Mouse (Mus musculus): ENCODE data around the gene Mief1.

The Mief1 gene
- long read RNA-seq, experiment 1, partial matches to known transcripts, result 0 of 21 reads
- long read RNA-seq, experiment 1, other reads (novel, unspliced or antisense), result 21 of 21 reads
- long read RNA-seq, experiment 2, full-length matches to known transcripts, result 1 of 14 reads
- long read RNA-seq, experiment 2, partial matches to known transcripts, result 1 of 14 reads
- long read RNA-seq, experiment 2, other reads (novel, unspliced or antisense), result 12 of 14 reads

DNA sequence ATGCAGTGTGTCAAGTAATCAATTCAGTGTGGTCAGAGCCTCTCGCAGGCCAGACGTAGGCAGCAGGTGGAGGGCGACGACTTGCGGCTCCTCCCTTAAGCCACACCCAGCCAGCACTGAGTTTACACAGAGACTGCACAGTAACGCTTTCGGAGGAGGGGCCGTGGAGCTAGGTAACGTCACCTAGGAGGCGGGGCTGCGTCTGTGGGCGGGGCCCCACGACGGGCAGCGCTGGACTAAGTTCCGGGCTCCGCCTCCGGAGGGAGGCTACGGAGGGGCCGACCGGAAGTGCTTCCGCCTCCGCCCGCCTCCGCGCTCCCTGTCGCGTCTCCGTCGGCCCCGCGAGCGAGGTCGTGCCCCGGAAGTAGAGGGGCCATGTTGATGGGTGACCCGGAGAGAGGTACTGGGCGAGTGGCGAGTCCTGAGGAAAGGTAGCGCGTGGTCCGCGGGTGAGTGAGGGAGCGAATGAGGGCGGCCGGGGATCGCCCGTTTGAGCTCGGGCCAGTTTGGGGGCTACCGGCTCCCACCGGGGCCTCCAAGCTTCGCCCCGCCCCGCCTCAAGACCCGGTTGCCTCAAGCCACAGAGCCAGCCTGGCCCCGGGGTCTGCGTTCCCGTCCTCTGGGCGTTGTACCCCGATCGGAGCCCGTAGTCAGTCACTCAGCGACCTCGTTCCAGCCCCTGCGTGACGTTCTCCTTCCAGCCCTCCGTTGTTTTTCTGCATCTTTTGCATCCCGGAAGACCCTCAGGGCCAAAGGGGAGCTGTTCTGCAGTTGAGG, at the start of gene Mief1:
Mief1 (plus strand) TSS at position 286 of the 777 bp plus-strand sequence.
- intact Hi-C loops (cut with DNase I), result no loop called here

DNA sequence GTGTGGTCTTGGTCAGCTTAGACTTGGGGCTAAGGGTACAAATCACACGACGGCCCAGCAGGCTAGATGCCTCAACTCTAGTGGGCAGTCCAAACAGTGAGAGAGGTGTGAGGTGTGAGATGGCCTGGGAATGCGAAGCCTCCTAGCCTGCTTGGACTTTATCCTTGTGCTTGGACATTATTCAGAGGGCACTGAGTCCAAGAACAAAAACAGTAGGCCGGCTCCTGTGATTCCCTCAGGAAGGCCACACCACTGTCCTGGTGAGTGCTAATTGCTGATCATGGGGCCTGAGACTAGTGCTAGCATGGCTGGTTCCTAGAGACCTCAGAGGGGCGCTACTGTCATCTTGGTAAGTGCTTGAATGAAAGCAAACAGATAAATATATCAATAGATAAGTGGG, 44.9 kb upstream of the Mief1 start:
- intact Hi-C loops (cut with DNase I), result no loop called here

DNA sequence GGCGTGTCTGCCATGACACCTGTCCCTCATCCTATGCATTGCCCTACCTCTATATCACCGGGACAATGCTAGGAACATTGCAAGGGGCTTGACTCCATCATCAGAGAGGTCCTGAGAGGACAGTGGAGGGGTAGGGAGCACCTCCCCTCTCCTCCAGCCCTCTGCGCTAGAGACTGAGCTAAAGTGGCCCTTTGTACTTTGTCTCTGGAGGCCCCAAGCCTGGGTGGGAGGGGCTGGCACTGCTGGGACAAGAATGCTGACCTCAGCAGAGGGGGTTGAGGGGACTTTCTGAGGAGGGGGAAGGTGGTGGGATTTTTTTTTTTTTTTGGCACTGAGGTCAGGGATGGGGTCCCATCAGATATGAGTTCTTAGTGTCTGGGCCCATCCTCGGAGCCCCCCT, 43.7 kb upstream of the Mief1 start:
- intact Hi-C loops (cut with DNase I), result no loop called here

DNA sequence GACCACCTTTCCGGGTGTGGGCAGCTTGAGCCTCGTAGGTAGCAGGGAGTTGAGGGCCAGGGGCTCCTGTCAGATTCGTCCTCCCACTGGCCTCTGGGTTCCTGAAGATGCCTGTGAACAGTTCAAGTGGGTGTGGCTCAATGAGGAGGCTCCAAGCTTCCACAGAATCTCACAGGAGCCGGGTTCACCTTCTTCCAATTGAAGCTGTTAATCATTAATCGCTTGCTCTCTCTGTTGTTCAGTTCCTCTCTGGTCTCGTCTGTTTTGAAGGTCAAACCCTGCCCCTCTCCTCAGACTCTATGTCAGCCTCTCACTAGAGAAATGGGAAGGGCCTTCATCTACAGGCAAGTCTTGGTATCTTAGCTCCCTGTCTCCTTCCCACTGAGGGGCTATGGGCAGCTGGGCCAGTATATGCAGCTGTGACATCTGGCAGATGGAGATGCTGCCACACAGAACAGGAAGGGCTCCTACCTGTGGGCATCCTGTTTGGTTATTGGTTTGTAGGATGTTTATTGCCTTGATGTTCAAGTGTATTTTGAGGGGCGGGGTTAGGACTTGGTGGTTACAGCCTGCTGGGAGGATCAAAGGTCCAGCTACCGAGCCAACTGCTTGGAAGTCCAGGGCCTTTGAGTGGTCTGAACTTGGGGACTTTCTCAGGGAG, 42.1 kb upstream of the Mief1 start:
- intact Hi-C loops (cut with DNase I), result no loop called here

DNA sequence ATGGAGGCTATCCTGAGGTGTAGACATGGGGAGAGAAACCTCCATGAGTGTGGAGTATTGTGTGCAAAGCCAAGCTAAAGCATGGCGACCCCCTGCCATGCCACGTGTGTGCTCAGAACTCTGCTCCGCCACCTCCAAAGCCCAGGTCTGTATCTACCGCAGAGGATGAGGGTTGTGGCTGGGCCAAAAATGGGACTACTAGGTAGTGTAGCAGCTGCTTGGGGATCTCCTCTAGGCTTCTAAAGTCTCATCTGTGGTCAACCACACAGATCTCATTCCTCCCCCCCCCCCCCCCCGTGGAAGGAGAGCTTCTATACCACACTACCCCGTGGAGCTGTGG, 41.6 kb upstream of the Mief1 start:
- intact Hi-C loops (cut with DNase I), result no loop called here

DNA sequence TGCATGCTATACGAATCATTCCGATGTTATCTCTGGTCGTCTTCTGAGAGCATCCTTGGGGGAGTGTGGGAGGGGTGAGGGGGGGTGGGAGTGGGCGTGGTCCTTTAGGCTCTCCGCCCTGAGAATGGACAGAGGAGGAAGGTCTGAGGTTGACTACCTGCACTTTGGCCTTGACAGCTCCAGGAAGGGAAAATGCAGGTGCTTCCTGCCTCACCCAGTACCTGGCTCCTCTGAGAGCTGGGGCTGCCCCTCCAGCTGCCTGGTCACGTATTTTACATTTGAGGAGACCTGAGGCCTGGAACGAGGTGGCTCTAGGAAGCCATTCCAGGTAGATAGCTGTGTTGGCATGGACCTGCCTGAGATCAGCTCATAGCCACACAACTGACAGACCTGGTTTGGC, 41.0 kb upstream of the Mief1 start:
- intact Hi-C loops (cut with DNase I), result no loop called here

DNA sequence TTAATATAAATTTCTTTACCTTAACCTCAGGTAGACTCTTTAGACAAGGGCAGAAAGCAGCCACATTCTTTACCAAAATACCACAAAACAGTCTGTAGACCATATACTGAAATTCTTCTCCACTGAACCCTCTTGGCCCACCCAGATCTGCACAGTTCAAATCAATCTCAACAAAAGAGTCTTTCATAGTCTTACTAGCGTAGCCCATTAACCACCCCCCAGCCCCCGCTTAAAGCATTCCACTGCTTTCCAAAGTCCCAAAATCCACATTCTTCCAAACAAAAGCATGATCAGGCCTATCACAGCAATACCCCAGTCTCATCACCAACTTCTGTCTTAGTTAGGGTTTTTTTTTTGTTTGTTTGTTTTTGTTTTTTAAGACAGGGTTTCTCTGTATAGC, 34.3 kb upstream of the Mief1 start:
- intact Hi-C loops (cut with DNase I), result no loop called here

DNA sequence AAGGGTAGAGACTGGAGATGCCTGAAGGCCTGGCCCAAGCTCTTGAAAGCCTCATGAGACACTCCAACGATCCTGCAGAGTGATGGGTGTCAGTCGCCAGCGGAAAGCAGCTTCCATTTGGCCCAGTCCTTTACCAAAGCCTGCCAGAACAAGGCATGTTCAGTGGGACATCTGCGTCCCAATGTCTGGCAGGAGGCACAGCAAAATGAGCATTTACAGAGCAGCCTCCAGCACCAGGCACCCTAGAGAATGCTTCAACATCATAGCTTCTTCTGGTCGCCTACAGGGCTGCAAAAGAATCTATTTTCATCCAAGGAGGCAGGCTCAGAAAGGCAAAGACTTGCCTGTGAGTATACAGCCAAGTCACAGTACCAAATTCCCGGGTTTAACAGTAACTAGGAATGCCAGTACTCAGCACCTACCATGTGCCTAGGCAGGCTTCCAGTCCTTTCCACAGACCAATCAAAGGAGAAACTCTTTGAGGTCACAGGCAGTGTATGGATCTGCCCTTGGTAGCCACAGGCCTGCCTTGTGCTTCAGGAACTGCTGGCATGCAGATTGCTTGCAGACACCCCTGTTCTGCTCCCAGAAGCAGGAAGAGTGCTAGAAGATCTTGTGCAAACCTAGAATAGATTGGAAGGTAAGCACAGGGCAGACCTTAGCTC, 31.6 kb upstream of the Mief1 start:
- intact Hi-C loops (cut with DNase I), result no loop called here

DNA sequence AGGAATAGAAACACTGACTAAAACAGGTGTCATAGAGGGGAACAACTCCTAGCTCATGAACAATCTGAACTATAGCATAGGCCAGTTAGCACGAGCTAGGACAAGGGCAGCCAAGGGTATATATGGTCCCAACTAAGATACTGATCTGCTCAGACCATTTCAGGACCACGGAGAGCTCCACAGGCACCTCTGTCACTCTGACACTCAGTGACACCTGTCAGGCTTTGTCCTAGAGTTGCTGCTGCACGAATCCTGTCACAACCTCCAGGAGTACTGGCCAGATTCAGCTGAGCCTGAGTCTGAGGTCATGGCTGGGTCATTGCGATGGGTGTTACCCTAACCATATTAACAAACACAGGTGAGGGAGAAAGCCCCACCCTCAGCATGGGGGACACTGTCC, 30.4 kb upstream of the Mief1 start:
- intact Hi-C loops (cut with DNase I), result no loop called here

DNA sequence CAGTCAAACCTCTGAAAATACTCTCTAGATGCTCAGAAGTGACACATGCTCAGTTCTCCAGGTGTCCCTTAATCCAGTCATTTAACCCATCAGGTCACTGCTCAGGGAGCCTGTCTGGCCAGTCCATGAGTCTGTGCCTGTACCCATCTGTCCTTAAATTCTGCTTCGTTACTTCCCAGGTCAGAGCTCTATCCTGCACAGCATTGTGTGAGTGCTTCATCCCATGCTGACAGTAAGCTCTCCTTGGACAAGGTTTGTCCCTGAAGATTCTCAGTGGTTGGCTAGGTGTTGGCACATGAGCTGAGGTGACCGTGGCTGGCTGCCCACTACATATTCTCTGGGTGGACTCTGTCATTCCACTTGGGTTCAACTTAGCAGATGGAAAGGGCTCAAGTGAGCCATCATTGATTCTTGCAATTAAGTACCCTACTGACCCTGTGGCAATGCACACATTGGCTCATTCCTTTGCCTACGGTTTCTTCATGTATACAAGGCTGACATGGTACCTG, 27.7 kb upstream of the Mief1 start:
- intact Hi-C loops (cut with DNase I), result no loop called here

DNA sequence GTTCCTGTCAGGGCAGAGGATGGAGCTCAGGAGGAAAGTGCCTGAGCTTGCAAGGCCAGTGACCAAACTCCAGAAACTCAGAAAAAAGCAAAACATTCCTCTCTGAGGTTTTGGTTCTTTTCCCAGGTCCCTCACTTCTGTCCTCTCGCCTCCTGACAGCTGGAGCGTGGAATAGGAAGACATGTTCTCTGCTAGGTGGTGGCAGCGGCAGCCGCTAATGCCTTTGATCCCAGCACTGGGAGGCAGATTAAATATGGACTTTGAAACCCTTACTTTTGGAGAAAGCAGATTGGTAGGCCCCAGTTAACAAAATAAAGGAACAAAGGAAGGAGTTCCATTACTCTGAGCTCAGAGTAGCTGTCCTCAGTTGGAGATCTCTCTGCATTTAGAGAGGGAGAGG, 25.4 kb upstream of the Mief1 start:
- intact Hi-C loops (cut with DNase I), result no loop called here

DNA sequence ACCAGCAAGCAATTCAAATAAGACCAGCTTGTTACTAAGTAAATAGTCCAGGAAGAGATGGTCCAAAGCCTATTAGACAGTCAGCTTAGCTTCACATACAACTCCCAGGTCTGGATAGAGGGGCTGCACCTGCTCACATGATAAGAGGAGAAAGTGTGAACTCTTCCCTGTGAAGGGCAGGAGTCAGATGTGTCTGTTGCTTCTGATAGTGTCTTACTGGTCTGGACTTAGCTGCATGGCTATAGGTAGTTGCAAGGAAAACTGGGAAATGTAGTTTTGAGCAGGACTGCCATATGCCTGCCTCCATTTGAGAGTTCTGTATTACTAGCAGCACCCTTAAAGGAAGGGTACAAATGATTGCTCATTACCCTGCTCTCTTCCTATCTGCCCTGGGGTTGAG, 20.1 kb upstream of the Mief1 start:
- intact Hi-C loops (cut with DNase I), result loop anchor here (10.0 kb wide), 1 partner anchor 69 kb away; no protein-coding TSS in a partner anchor

DNA sequence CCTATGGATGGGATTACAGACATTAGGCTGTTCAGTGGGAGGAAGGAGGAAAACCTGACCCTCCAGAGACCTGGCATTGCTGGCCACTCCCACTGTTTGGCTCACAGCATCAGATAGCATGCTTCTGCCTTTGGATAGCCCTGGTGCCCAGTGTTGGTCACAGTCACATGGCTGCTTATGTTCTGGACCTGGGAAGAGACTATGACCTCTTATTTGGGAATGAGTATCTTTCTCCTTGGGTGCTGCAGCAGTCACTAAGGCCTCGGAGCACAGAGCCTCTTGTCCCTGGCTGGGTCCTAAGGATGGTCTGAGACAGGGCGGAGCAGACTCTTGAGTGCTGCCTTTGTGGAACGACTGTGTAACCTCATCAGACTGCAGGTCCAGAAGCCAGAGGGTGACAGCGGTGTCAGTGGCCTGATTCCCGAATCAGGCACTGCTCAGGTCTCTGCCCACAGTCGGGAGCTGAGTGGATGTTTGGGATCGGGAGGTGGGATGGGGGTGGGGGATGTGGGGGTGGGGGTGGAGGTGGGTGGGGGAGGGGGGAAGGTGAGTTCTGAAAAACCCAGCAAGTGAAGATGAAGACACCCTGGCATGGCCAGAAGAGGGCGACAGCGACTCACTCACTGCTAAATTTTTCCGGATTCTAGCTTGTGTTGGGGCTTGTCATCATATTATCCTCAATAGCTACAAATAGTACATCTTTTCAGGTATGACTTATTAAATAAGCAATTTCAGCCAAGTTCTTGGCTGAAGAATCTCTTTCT, 17.9 kb upstream of the Mief1 start:
- intact Hi-C loops (cut with DNase I), result loop anchor here (10.0 kb wide), 1 partner anchor 71 kb away; no protein-coding TSS in a partner anchor

DNA sequence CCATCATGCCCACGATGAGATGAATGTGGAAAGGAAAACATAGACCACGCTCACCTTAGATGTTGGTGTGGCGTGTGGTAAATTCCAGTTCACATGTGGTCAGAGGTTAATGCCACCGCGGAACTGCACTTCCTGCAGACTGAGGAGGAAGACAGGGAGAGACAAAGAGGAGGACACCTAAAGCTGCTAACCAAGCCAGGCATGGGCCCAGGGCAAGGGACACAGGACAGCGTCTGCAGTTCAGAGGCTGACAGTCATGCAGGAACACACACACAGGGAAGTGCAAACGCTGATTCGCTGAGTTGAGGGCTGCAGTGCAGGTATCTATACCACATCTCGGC, 17.4 kb upstream of the Mief1 start:
- intact Hi-C loops (cut with DNase I), result loop anchor here (10.0 kb wide), 1 partner anchor 72 kb away; no protein-coding TSS in a partner anchor

DNA sequence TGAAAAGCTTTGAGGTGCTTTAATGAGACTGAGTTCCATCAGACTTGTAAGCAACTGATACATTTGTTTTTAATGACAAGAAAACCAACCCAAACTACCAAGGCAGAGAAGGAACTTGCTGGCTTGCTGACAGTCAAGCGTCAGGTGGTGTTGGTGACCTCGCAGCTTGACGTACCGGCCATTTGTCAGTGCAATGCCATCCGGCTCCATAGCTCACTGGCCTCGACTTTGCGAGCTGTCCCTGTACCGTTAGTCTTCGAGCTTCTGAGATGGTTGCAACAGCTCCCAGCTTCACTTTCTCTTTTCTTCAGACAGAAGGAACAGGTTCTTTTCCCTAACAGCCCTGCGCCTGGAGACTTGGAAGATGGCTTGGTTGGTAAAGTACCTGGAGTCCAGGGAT, 16.3 kb upstream of the Mief1 start:
- intact Hi-C loops (cut with DNase I), result loop anchor here (10.0 kb wide), 1 partner anchor 73 kb away; no protein-coding TSS in a partner anchor

DNA sequence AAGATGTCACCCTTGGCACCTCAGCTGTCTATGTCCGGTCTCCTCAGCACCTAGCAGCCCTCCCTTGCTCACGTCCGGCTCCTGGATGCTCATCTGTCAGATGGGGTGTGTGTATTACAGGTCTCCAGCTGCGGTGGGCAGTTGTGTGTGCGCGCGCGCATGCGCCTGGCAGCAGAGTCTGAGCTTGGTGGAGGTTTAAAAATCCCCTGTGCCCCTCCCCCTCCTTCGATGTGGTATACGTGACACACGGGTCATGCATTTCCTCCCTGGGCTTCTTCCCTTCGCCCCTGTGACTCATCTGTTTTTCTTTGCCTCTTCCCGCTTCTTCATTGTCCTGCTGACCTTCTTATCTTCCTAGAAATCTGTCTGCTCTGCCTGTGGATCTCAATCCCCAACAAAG, 14.6 kb upstream of the Mief1 start:
- intact Hi-C loops (cut with DNase I), result loop anchor here (10.0 kb wide), 1 partner anchor 74 kb away; no protein-coding TSS in a partner anchor

DNA sequence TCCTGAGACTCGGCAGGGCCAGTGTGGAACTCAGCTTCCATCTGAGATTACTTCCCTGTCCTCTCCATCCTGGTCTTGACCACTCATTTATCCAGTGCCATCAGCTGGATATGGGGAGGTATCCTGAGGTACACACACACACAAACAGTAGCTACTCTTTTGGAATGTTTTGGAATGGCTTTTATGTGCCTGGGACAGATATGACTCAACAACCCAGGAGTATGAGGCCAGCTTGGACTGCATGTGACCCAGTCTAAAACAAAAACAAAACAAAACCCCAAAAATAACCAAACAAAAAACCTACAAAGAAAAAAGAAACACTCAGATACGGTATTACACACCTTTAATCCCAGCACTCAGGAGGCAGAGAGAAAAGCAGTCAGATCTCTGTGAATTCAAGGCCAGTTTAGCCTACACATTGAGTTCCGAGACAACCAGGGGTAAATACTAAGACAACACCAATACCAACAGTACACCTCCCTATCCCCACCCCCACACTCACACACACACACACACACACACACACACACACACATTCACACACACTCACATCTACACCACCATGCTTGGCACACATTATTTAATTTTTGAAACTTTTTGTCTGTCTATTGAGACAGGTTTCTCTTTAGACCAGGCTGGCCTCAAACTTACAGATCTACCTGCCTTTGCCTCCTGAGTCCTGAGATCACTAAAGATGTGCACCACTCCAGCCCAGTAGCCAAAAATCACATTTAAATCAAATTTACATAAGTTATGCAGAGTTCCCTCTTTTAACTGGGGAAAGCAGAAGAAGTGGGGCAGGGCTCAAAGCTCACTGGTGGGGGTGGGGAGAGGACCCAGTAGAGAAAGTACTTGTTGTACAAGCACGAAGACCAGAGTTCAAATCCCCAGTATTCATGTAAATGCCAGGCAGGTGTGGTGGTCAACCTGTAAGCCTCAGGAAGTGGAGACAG, 13.8 kb upstream of the Mief1 start:
- intact Hi-C loops (cut with DNase I), result loop anchor here (5.0 to 10.0 kb wide), 3 partner anchors 75 to 482 kb away; no protein-coding TSS in a partner anchor

DNA sequence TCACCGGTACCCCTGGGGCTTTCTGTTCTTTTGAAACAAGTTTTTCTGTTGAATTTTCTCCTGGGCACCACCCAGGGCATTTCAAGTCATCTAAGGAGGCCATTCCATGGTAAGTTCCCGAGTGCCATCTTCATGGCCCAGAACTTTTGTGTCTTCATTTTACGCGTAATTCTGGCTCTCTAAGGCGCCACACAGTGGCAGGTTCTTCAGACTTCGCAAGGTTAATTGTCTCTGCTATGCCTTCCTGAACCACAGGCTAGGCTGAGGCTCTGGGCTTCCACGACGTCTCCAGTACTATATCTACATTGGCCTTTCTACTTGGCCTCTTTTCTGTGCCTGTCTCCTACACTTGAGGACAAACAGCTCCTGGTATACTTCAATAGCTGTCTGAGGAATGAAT, 12.8 kb upstream of the Mief1 start:
- intact Hi-C loops (cut with DNase I), result loop anchor here (5.0 kb wide), 2 partner anchors 124 to 481 kb away; no protein-coding TSS in a partner anchor

DNA sequence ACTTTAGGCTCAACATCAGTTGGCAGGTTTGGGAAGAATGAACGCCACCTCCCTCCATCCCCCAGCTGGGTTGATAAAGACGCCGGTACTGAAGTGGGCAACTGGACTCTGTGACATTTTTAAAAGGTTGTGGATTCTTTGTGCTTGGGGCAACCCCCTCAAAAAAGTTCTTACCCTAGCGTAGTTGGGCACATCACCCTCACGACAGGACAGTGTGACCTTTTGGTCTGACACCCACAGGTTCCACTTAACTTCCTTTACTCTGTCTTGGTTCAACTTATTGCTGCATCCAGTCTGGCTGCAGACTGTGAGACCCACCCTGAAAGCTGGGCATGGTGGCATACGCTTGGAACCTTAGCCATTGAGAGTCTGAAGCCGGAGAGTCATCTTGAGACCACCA, 10.1 kb upstream of the Mief1 start:
- intact Hi-C loops (cut with DNase I), result loop anchor here (5.0 kb wide), 2 partner anchors 126 to 479 kb away; no protein-coding TSS in a partner anchor

Data from adrenal gland (tissue).